Mouse (Mus musculus) retina, adult 2 months (tissue): Measurements from ENCODE around the gene Fmnl1.

Source experiments
- DNase-seq: peaks from one replicate; pipeline ENCODE4 v3.0.0-alpha.2; 2012; ENCODE audit warnings: low read depth, low spot score

The Fmnl1 gene

GRCm38 (mm10) chr11:103184891-103185290 is 14.0 kb downstream of the Fmnl1 start:
- no peak for DNase-seq

GRCm38 (mm10) chr11:103192230-103192955 is 21.5 kb downstream of the Fmnl1 start:
- DNase-seq, result no peak

GRCm38 (mm10) chr11:103192956-103193824 is 22.3 kb downstream of the Fmnl1 start:
- no peak for DNase-seq

GRCm38 (mm10) chr11:103193825-103194168 is 22.9 kb downstream of the Fmnl1 start:
- DNase-seq, result no peak

- DNase-seq, result no peak
Observed at GRCm38 (mm10) chr11:103195236-103195635, 24.3 kb downstream of the Fmnl1 start.

GRCm38 (mm10) chr11:103195656-103196055 is 24.7 kb downstream of the Fmnl1 start:
- no peak for DNase-seq

- DNase-seq, result no peak
Observed at GRCm38 (mm10) chr11:103197340-103197739, 26.4 kb downstream of the Fmnl1 start.

- DNase-seq, result no peak
Observed at GRCm38 (mm10) chr11:103198339-103198738, 27.4 kb downstream of the Fmnl1 start.

- no peak for DNase-seq
Observed at GRCm38 (mm10) chr11:103198911-103199803, 28.2 kb downstream of the Fmnl1 start.

GRCm38 (mm10) chr11:103201664-103202063 is 30.8 kb downstream of the Fmnl1 start:
- DNase-seq, result no peak

- DNase-seq, result no peak
Observed at GRCm38 (mm10) chr11:103202376-103202775, 31.5 kb downstream of the Fmnl1 start.

- no peak for DNase-seq
Observed at GRCm38 (mm10) chr11:103206203-103206602, 35.3 kb downstream of the Fmnl1 start.

- no peak for DNase-seq
Observed at GRCm38 (mm10) chr11:103208458-103208857, 37.6 kb downstream of the Fmnl1 start, which contains the start of gene 1700023F06Rik. Gene 1700023F06Rik, minus strand, starts transcription at chr11:103208558.

- no peak for DNase-seq
Observed at GRCm38 (mm10) chr11:103210291-103210690, 39.4 kb downstream of the Fmnl1 start.

GRCm38 (mm10) chr11:103213712-103214111 is 42.8 kb downstream of the Fmnl1 start:
- DNase-seq, result no peak

GRCm38 (mm10) chr11:103215355-103215754 is 44.4 kb downstream of the Fmnl1 start:
- no peak for DNase-seq

GRCm38 (mm10) chr11:103217790-103218516 is 47.0 kb downstream of the Fmnl1 start, which contains the start of gene Spata32:
Gene Spata32, minus strand, starts transcription at chr11:103218432.
- DNase-seq, result no peak

- no peak for DNase-seq
Observed at GRCm38 (mm10) chr11:103218517-103218901, 47.6 kb downstream of the Fmnl1 start.

- no peak for DNase-seq
Observed at GRCm38 (mm10) chr11:103219259-103219658, 48.4 kb downstream of the Fmnl1 start.

GRCm38 (mm10) chr11:103219995-103220394 is 49.1 kb downstream of the Fmnl1 start:
- no peak for DNase-seq

GRCm38 (mm10) chr11:103221437-103221836 is 50.5 kb downstream of the Fmnl1 start:
- DNase-seq, result no peak
